Mouse (Mus musculus) heart, embryonic 16.5 days (tissue): ENCODE measurements at regions not wholly inside any gene's neighbourhood (a gene's known extent, or its start where the extent isn't known, plus 50 kb on each side); places are given as distances from the start of the nearest gene placed in this dataset.

ENCODE experiments used
- ATAC-seq: fragments of 200-750 bp; cut with Nextera tagmentation; replicated peaks from 2 replicates; pipeline ENCODE4 v1.8.0; 2017; ENCODE audit warnings: moderate number of reproducible peaks; ENCODE audit not compliant: insufficient read depth, low FRiP score; ENCODE audit errors: extremely low read depth
- H3K27ac ChIP-seq: fragments of 300-500 bp; sonication (generic); 2 replicates; pipeline ENCODE4 v1.5.1; 2014; ENCODE audit warnings: mild to moderate bottlenecking, low read length, control low read depth, moderate library complexity
- H3K27me3 ChIP-seq: fragments of 300-500 bp; sonication (generic); 2 replicates; pipeline ENCODE4 v1.6.1; 2014; ENCODE audit warnings: low read length, mixed read lengths; ENCODE audit not compliant: control insufficient read depth, insufficient read depth
- H3K36me3 ChIP-seq: fragments of 300-500 bp; sonication (generic); 2 replicates; pipeline ENCODE4 v1.6.1; 2014; ENCODE audit not compliant: control insufficient read depth, insufficient read depth
- H3K4me1 ChIP-seq: fragments of 300-500 bp; sonication (generic); 2 replicates; pipeline ENCODE4 v1.6.1; 2014; ENCODE audit warnings: low read length, mixed read lengths; ENCODE audit not compliant: control insufficient read depth, insufficient read depth
- H3K4me2 ChIP-seq: fragments of 300-500 bp; sonication (generic); 2 replicates; pipeline ENCODE4 v1.6.1; 2014; ENCODE audit warnings: low read depth, mild to moderate bottlenecking, control low read depth, low read length
- H3K4me3 ChIP-seq: fragments of 300-500 bp; sonication (generic); 2 replicates; pipeline ENCODE4 v1.5.1; 2014; ENCODE audit warnings: mild to moderate bottlenecking, control low read depth, low read length
- H3K9ac ChIP-seq: fragments of 300-500 bp; sonication (generic); 2 replicates; pipeline ENCODE4 v1.6.1; 2014; ENCODE audit warnings: low read length, control low read depth
- H3K9me3 ChIP-seq: fragments of 300-500 bp; sonication (generic); replicated peaks from 2 replicates; pipeline ENCODE4 v1.6.1; 2016; ENCODE audit warnings: low read length; ENCODE audit not compliant: control insufficient read depth
- WGBS: fragments of 180-500 bp; shearing (Covaris S2); extraction: QIAGEN DNeasy Blood & Tissue Kit; methylation state at CpG from one replicate; pipeline ENCODE4 v1.1.7; 2014; 5-methylcytosine and 5-hydroxymethylcytosine counted together

- peak overlapping the region; percentile 69 for H3K9ac ChIP-seq
- no peak for ATAC-seq
- no peaks in the 10 kb centered on the region; the same call in 1 of the 2 replicates for H3K4me1 ChIP-seq
- under 1% methylated on average over 18 of the region's 18 CpGs for whole genome bisulfite sequencing
- H3K27ac ChIP-seq, result no peak overlapping the region
- no peaks in the 10 kb centered on the region for H3K9me3 ChIP-seq
- H3K4me3 ChIP-seq, result peak overlapping the region; percentile 52
- peaks cover 11% of the 10 kb centered on the region for H3K27me3 ChIP-seq
- no peaks in the 10 kb centered on the region for H3K36me3 ChIP-seq
- H3K4me2 ChIP-seq, result peak overlapping the region; percentile 81
Measured at GRCm38 (mm10) chr2:172613891-172614391, 64.5 kb downstream of the Tfap2c start.

DNA sequence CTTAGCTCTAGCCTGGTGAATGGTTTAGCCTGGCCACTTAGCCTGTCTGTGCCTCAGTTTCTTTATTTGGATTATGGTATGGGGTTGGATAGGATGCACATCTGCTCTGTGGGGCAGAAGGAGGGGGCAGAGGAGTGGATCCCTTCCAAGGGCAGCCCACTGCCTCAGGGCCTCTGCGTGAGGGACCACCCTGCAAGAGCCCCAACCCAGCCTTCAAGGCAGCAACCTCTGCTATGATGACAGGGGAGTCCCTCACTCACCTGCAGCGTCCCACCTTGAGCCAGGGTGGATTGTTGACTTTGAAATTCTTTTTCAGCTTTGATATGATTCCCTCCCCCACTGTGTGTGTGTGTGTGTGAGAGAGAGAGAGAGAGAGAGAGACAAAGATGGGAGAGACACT is 65.8 kb downstream of the Tfap2c start:
- WGBS, result 57% methylated on average over 2 of the region's 2 CpGs
- H3K4me1 ChIP-seq, result no peaks in the 10 kb centered on the region; the same call in 1 of the 2 replicates
- no peak overlapping the region for H3K9ac ChIP-seq
- no peaks in the 10 kb centered on the region for H3K36me3 ChIP-seq
- no peak for ATAC-seq
- no peaks in the 10 kb centered on the region for H3K9me3 ChIP-seq
- no peak overlapping the region for H3K27ac ChIP-seq
- H3K4me2 ChIP-seq, result no peak overlapping the region
- H3K27me3 ChIP-seq, result peaks cover 11% of the 10 kb centered on the region
- no peak overlapping the region for H3K4me3 ChIP-seq

DNA sequence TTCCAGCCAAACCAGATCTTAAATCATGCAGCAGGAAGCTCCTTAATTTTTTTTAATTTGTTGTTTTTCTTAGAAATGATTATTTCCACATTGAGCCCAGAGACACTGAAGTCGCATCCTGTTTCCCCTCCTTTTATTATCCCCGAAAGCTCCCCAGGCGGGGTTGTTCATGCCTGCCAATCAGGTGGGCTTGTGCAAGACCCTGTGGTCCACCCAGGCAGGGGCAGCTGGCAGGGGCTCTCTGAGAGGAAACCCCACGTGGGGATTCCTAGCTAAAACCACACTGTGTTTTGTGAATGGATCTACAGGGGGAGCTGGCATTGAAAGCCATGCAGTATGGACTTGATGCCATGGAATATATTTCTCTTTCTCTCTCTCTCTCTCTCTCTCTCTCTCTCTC is 66.2 kb downstream of the Tfap2c start:
- Histone ChIP-seq H3K4me1 (no peaks in the 10 kb centered on the region; the same call in 1 of the 2 replicates), H3K9me3 (no peaks in the 10 kb centered on the region), H3K27ac (no peak overlapping the region), H3K27me3 (peaks cover 11% of the 10 kb centered on the region), H3K4me3 (no peak overlapping the region), H3K4me2 (no peak overlapping the region), H3K36me3 (no peaks in the 10 kb centered on the region), H3K9ac (no peak overlapping the region)
- 44% methylated on average over 4 of the region's 4 CpGs for WGBS
- ATAC-seq, result no peak

GRCm38 (mm10) chr2:172619168-172619567 is 69.8 kb downstream of the Tfap2c start:
- H3K36me3 ChIP-seq, result no peaks in the 10 kb centered on the region
- no peak for ATAC-seq
- no peaks in the 10 kb centered on the region for H3K4me1 ChIP-seq
- no peak overlapping the region for H3K9ac ChIP-seq
- H3K4me2 ChIP-seq, result no peak overlapping the region
- 85% methylated on average over 7 of the region's 7 CpGs for WGBS
- no peak overlapping the region for H3K27ac ChIP-seq
- no peaks in the 10 kb centered on the region for H3K9me3 ChIP-seq
- peaks cover 12% of the 10 kb centered on the region; the same call in 1 of the 2 replicates for H3K27me3 ChIP-seq
- no peak overlapping the region for H3K4me3 ChIP-seq

GRCm38 (mm10) chr2:172620001-172620400 is 70.6 kb downstream of the Tfap2c start:
- no peaks in the 10 kb centered on the region for H3K36me3 ChIP-seq
- WGBS, result 48% methylated on average over 5 of the region's 5 CpGs
- no peak overlapping the region for H3K27ac ChIP-seq
- no peak for ATAC-seq
- H3K27me3 ChIP-seq, result peaks cover 9% of the 10 kb centered on the region; the same call in 1 of the 2 replicates
- no peak overlapping the region for H3K9ac ChIP-seq
- no peaks in the 10 kb centered on the region for H3K4me1 ChIP-seq
- H3K9me3 ChIP-seq, result no peaks in the 10 kb centered on the region
- H3K4me2 ChIP-seq, result no peak overlapping the region
- no peak overlapping the region for H3K4me3 ChIP-seq

DNA sequence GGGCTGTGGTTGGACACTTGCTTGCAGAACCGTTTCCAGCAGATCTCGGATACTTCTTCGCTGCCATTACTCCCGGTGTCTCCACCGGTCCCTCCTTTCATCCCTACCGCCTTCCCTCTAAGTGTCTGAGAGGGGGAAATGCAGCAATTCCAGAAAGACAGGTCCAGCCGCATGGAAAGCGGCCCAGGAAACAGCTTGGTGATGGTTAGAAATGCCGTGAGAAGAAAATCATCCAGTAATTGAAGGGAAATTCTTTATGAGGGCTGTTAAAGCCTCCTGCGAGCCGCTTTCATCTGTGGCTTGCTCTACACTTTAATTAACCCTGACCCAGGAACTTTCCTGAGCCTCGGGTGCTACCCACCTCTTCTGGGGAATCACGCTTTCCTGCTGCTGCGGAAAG is 74.3 kb downstream of the Tfap2c start:
- no peak for ATAC-seq
- Histone ChIP-seq H3K27ac (no peak overlapping the region), H3K9me3 (no peaks in the 10 kb centered on the region), H3K9ac (no peak overlapping the region), H3K27me3 (peaks cover 7% of the 10 kb centered on the region; the same call in 1 of the 2 replicates), H3K4me3 (no peak overlapping the region), H3K36me3 (no peaks in the 10 kb centered on the region), H3K4me2 (0 out of 2 replicates have a peak overlapping the region, but pooled peaks have one; percentile 2), H3K4me1 (no peaks in the 10 kb centered on the region)
- WGBS, result 14% methylated on average over 14 of the region's 14 CpGs

- Histone ChIP-seq H3K27me3 (peaks cover 7% of the 10 kb centered on the region; the same call in 1 of the 2 replicates), H3K4me2 (no peak overlapping the region), H3K36me3 (no peaks in the 10 kb centered on the region), H3K9me3 (no peaks in the 10 kb centered on the region), H3K27ac (no peak overlapping the region), H3K4me3 (no peak overlapping the region), H3K9ac (no peak overlapping the region), H3K4me1 (no peaks in the 10 kb centered on the region)
- ATAC-seq, result no peak
- WGBS, result 77% methylated on average over 20 of the region's 20 CpGs
Measured at GRCm38 (mm10) chr2:172627353-172628306, 78.2 kb downstream of the Tfap2c start.

DNA sequence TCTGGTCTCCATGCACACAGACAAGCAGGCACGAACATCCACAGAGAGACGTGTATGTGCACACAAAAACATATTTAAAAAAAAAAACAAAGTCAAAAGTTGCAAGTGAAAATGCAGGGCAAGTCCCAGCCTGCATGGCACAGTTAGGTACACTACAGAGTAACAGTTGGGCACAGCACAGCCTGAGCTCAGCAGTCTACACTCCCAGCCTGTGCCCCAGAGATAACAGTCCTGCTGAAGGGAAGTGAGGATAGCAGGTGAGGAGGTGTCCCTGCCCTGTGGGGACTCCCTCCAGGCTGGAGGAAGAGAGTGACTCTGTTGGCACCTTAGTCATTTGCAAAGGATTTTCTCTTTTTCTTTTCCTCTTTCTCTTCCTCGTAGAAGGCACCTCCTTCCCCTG is 80.9 kb downstream of the Tfap2c start:
- Histone ChIP-seq H3K36me3 (no peaks in the 10 kb centered on the region), H3K9ac (no peak overlapping the region), H3K9me3 (no peaks in the 10 kb centered on the region), H3K4me2 (no peak overlapping the region), H3K4me3 (no peak overlapping the region), H3K4me1 (no peaks in the 10 kb centered on the region), H3K27me3 (no peaks in the 10 kb centered on the region), H3K27ac (no peak overlapping the region)
- 63% methylated on average over 3 of the region's 3 CpGs for WGBS
- ATAC-seq, result no peak

DNA sequence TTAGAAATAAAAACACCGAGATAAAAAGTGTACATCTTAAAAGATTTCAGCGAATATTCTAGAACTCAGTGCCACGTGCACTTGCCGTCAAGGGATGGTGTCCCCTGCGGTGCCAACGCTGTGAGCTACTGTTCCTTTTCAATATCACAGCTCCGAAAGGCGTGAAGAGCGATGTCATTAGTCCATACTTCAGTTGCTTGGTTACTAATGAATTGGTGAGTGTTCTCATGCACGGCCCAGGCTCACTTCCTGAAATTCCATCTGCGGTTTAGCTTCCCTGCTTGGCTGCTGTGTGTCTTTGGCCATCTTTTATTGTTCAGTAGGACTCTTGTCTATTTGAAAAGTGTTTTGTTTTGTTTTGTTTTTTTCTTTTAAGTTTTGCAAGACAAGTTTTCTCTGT is 93.2 kb downstream of the Tfap2c start:
- Histone ChIP-seq H3K27ac (no peak overlapping the region), H3K9me3 (peaks cover 6% of the 10 kb centered on the region), H3K9ac (no peak overlapping the region), H3K36me3 (no peaks in the 10 kb centered on the region), H3K27me3 (no peaks in the 10 kb centered on the region; the same call in 1 of the 2 replicates), H3K4me1 (peaks cover 5% of the 10 kb centered on the region; the same call in 1 of the 2 replicates), H3K4me3 (no peak overlapping the region), H3K4me2 (no peak overlapping the region)
- no peak for ATAC-seq
- WGBS, result 50% methylated on average over 11 of the region's 11 CpGs
